In the genomic region with DNA sequence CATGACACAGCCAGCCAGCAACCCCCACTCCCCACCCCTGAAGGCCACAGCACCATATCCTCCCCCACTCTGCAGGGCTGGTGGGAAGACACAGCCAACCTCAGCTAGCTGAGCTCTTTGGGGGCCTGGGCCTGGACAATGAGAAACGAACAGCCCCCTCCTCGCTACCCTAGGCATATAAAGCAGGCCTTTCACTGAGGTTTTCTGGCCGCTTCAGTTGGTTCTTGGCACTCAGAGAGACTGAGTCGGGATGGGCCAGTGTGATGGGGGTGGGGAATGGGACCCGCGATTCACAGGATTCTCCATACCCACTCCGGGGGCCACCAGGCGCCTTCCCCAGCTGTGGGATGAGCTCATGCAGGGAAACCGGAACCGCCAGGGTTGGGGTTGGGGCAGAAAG, we compare ENCODE assay signal across 9 mouse cellular contexts. TPM values are rescaled to one million over a fixed set of nuclear protein-coding genes. Genes with fewer than 3 reads are reported as not detected.
DNase-seq lines count a peak whose midpoint lies in the region.
"Had no signal": no experiment of that assay in that cellular context is flagged by ENCODE, and none has a peak within 500 bp of the region (broad histone marks: within the 10 kb centered on the region; RNA-seq: fewer than 3 reads in every experiment).

No protein-coding gene starts in this region.

- intact Hi-C loops in left cerebral cortex, postnatal 25 days (cut with DNase I), result loop anchor here (2.0 to 5.0 kb wide), 4 partner anchors 159 to 619 kb away; no protein-coding TSS in a partner anchor

- peak; percentile 39 for DNase-seq in cerebellum, adult 9-10 months
- no peak for DNase-seq in cerebellum, adult 11 months
- peak; percentile 62 to 81 for DNase-seq in frontal cortex, postnatal 10 days (ENCODE audit: low spot score in 2 of 2)
- peak; percentile 32 to 69 for DNase-seq in left cerebral cortex, postnatal 25 days (ENCODE audit: low spot score in 2 of 2)
- DNase-seq in retina, embryonic 14.5 days (ENCODE audit: low spot score), result peak; percentile 5
- DNase-seq in spleen, postnatal 14 days (ENCODE audit: low spot score in 2 of 2), result no peak
- no peak for DNase-seq in embryo, embryonic 10 days (ENCODE audit: low spot score)
- DNase-seq in spleen, postnatal 36 days (ENCODE audit: low spot score in 2 of 2), result no peak

RNA-seq across cellular contexts. Expression of gene Csmd2, which starts 1.8 kb away (rescaled TPM):
- total RNA-seq in left cerebral cortex, postnatal 25 days (2021), result 10 to 100 TPM; 62.7 to 64.6 TPM

RNA-seq across cellular contexts. Expression of gene CK137956, which starts 15.1 kb away (rescaled TPM):
- total RNA-seq in left cerebral cortex, postnatal 25 days (2021), result 1 to 10 TPM; 1.6 TPM
- total RNA-seq: heart, postnatal 25 days had no signal

Comparison
In these comparisons a context has a peak if more than half of its experiments do, and no peak if none do; other contexts are left out.
1. DNase-seq: peak in cerebellum, adult 9-10 months (single experiment), frontal cortex, postnatal 10 days (2 of 2), left cerebral cortex, postnatal 25 days (2 of 2) and retina, embryonic 14.5 days (single experiment); none in cerebellum, adult 11 months (single experiment), spleen, postnatal 14 days (0 of 2), embryo, embryonic 10 days (single experiment) and spleen, postnatal 36 days (0 of 2).